Mouse (Mus musculus) 416B (cell line): ENCODE data around the gene Sertad2.

Source experiments
- DNase-seq: peaks from one replicate; pipeline ENCODE4 v3.0.0; 2011; ENCODE audit warnings: low read depth

The Sertad2 gene

GRCm38 (mm10) chr11:20544801-20545515 is 1.9 kb downstream of the Sertad2 start:
- DNase-seq, result no peak

DNA sequence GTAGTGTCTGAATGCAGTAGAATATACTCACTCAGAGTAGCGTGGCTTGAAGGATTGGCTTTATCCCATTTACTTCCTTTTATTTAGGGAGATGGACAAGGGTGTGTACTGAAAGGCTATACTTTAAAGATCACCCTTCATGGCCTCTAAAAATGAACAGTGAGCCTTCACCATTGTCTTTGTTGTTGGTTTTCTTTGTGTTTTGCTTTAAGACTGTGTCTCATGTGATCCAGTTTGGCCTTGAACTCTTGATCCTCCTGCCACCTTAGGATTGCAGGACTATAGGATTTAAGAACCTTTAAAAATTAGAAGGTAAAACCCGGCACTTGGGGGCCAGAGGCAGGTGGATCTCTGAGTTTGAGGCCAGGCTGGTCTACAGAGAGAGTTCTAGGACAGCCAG is 6.4 kb downstream of the Sertad2 start:
- no peak for DNase-seq

DNA sequence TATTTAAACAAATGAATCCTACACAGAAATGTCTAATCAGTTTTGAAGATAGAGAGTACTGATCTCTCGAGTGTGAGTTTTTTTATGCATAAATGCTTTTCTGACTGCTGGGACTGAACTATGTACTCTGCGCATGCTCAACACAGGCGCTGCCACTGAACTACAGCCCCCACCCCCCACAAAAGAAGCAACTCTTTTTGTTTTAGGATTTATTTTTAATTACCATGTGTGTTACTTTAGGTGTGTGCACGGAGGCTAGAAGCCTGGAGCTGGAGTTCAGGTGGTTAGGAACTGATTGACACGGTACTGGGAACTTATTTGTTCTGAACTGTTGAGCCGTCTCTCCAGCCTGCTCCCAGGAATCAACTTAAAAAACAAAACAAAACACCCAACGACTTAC is 7.1 kb downstream of the Sertad2 start:
- DNase-seq, result no peak

DNA sequence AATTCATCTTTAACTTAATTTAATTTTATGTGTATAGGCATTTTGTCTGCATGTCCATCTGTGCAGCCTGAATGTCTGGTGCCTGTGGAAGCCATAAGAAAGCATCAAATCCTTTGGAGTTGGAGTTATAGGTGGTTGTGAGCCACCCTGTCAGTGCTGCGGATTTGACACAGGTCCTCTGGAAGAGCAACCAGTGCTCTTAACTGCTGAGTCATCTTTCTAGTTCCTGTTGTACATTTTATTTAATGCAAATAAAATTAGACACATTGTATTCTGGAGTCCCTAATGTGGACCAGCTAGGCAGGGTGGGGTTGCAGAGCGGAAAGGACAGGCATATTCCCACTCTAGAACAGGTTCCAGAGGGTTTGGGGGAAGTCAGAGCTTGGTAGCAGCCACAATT is 9.0 kb downstream of the Sertad2 start:
- no peak for DNase-seq

DNA sequence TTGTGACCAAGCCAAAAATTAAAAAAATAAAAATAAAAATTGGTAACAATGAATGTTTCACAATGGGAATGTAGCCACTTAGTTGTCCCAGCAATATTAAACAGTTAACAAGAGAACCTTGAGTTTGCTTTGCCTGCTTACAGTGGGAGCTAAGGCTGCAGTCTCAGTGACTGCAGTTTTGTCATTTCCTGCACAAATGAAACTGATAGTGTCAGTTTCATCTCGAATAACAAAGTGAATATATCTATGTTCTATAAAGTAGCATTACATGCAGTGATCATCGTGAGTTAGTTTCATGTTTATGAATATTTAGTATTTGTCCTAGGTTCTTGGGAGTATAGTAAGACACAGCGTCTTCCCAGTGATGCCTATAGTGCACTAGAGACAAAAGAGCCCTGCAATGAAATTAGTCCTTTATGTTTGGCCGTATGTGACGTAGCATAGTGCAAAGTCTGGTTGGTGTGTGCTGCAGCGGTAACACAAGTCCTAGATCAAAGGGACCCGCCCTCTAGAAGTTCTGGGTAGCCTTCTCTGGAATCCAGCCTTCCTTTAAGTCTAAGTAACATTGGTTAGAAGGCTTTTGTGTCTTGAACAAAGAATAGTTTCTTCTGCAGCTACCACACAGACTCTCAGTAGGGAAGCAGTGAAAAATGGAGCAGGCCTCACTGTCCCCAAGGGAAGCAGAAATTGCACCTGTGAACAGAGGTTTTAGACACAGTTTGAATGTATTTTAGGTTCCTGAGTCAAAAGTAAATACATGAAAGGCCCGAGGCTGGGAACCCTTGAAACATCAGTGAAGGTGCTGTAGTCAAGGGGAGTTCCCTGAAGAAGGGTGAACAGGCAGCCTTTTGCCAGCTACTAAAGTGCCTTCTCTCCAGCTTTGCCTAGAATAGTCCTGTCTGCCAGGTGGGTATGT is 10.0 kb downstream of the Sertad2 start:
- peak; percentile 47 for DNase-seq

DNA sequence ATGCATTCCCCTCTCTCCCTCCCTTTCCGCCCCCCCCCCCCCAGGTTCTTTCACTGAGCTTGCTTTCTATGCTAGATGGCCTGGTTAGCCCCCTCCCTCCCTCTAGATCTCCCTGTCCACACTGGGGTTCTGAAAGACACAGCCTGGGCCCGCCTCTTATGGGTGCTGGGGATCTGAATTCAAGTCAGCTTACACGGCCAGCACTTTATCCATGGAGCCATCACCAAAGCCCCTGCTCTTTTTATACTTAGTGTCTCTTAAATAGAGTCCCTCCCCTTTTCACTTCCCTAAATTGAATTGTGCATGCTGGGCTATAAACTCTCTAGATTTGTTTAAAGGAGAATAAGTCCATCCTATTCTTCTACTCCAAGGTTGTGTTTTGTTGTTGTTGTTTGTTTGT is 12.6 kb downstream of the Sertad2 start:
- DNase-seq, result no peak

DNA sequence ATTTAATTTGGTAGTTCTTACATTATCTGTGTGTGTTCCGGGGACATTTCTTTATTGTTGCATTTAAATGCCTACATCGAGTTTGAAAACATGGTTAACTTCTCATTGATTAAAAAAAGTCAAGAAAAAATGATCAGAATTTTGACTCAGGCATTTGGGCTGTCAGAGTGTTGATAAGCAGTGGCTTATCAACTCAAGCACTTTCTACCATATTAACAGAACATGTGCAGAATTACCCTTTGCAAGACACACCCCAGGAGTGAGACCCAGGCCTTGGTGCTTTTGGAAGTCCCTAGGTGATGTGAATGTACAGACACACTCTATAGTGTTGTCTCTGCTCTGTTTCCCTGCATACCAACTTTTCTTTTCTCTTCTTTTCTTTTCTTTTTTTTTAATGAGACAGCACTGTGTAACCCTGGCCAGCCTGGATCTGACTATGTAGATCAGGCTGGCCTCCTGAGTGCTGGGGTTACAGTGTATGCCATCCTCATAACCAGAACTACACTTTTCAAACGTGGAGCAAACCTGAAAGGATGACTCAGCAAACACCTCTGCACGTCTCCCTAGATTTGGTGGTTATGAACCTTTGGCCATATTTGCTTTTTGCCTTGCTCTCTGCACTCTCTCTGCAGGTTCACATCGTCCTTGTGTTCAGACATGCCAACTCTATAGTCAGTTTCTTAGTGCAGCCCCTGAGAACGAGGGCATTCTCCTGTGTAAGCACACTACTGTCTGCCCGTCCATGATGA is 13.3 kb downstream of the Sertad2 start:
- DNase-seq, result no peak

DNA sequence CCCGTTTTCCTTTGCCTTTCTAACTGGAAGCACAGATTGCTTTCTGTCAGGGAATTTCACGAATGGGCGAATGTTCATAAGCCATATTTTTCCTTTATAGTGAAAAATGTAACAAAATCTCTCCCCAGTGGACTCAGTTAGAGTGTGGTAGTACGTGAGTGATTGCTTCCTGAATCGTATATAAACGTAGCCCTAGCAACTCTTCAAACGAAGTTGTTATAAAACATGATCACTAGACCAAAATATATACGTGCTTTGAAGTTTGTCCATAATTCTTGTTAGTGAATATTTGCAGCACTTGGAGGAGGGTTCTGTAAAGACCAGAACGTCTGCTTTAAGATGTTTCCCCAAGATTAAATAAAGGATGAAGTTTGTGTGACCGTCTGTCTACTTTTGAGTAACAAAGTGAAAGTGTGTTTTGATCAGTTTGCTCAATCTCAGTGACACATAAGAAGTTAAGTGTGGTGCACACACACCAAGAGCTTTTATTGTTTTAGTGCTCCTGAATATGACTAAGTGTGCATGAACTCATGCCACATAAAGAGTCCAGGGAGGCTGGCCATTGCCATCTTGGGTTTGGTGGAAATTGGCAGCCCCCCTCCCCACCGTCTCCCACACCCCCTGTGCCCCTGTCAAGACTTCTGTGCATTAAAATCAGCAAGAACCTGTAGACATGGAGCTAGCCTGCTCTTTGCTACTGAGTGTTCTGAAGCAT is 16.3 kb downstream of the Sertad2 start:
- DNase-seq, result no peak

GRCm38 (mm10) chr11:20559951-20560642 is 17.0 kb downstream of the Sertad2 start:
- DNase-seq, result no peak

DNA sequence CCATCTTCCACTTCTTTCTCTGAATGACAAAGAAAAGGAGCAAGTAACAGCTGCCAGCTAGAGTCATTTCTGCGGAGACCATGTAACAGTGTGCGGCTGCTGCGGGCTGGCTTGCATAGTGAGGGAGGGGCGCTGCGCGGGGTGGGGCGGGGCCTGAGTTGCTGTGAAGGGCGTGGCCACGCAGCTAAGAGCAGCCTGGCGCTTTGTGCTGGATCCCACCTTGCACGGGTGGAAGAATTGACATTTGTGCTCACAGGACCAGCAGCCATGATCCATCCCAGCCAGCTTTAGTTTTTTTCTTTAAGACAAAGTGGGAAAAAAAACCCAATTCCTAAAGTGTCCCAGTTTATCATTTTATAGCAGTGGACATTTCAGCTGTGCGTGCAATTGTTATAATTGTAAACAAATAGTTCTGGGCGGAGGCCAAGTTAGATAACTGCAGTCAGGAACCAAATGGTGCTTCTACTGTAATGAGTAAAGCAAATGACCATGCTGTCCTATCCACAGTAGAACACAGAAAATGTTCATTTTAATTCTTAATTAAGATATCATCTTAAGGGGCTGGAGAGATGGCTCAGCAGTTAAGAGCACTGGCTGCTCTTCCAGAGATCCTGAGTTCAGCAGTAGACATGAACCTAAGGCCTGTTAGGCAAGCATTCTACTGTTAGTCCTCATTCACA is 18.4 kb downstream of the Sertad2 start:
- DNase-seq, result no peak

- DNase-seq, result no peak
Observed at GRCm38 (mm10) chr11:20565057-20565456, 22.0 kb downstream of the Sertad2 start.

DNA sequence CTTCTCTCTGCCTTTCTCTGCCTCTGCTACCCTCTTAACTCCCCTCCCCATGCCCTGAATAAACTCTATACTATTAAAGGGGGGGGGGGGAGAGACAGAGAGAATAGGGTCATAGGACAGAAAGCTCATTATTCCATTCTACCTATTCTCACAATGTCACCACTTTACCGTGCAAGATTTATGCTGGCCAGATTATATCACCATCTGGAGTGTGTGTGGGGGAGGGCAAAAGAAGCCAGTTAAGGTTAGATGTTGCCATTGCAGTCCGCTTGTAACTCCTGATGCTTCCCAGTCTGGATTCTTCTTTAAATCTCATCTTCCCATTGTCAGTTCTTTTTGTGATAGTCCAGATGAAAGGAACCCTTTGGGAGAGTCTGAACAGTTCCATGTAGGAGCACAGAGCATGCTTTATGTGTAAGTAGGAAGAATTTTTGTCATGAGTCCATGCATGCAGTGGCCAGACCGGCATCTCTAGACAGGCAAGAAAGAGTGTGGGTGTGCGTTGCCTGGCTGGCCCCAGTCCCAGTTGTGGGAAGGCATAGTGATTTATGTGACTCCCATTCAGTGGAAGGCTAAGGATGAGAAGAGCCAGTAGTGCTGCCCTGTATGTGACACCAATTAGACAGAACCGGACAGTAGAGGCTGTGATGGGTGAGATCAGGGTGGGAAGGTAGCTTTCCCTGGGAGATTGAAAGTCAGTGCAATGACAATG is 28.8 kb downstream of the Sertad2 start:
- no peak for DNase-seq

- peak; percentile 90 for DNase-seq
Observed at GRCm38 (mm10) chr11:20576046-20576635, 33.1 kb downstream of the Sertad2 start.

GRCm38 (mm10) chr11:20582758-20583157 is 39.7 kb downstream of the Sertad2 start:
- peak; percentile 52 for DNase-seq

- no peak for DNase-seq
Observed at GRCm38 (mm10) chr11:20585297-20585696, 42.2 kb downstream of the Sertad2 start.

GRCm38 (mm10) chr11:20586180-20586579 is 43.1 kb downstream of the Sertad2 start:
- peak; percentile 33 for DNase-seq

- DNase-seq, result no peak
Observed at GRCm38 (mm10) chr11:20589393-20589792, 46.3 kb downstream of the Sertad2 start.

GRCm38 (mm10) chr11:20592010-20592409 is 49.0 kb downstream of the Sertad2 start:
- DNase-seq, result peak; percentile 51
